ENCODE assay signal across 8 mouse cellular contexts in the genomic region with DNA sequence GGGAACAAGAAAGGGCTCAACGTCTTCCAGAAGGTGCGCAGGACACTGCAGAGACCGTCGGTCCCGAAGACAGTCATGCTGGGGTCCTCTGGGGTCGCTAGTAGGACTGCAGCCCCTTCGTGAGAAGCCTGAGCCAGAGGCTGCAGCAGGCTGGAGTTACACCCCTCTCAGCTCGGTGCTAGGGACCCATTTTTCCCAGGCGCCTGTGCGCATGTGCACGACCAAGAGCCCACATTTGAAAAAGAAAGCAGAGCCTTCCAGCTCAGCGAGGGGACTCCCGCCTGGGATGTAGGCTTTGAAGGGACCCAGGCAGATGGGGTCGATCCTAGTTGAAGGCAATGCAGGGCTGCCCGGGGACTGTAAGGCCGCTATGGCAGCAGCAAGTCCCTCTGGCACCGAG.
DNase-seq lines count a peak whose midpoint lies in the region.
"Not testable (repeated sequence)": the region's sequence is repeated elsewhere in the genome, so short reads cannot be mapped to it uniquely, and the experiment has no call there.

No protein-coding gene starts in this region.

- WGBS in hindbrain, embryonic 10.5 days = 17% methylated on average over 17 of the region's 17 CpGs

- intact Hi-C loops in gastrocnemius, postnatal 14 days (cut with DNase I; ENCODE audit: low total_unique reads) = not testable (repeated sequence)

- not testable (repeated sequence) for H3K27ac ChIP-seq in hindbrain, embryonic 10.5 days

- DNase-seq in NIH3T3 (ENCODE audit: low read depth) = peak; percentile 1
- DNase-seq in embryo, embryonic 11 days = peak; percentile 21
- peak; percentile 10 for DNase-seq in gastrocnemius, postnatal 14 days
- peak; percentile 5 for DNase-seq in hindbrain, embryonic 10.5 days (ENCODE audit: low spot score)
- DNase-seq in kidney, postnatal 4 days = peak; percentile 27 to 32
- peak; percentile 5 for DNase-seq in lung, postnatal 10 days
- DNase-seq in neural tube, embryonic 10.5 days (ENCODE audit: extremely low spot score, low spot score) = peak; percentile 11
- DNase-seq in testis, postnatal 10 days (ENCODE audit: low spot score) = peak; percentile 55

- not testable (repeated sequence) for H3K36me3 ChIP-seq in hindbrain, embryonic 10.5 days

- not testable (repeated sequence) for H3K27me3 ChIP-seq in hindbrain, embryonic 10.5 days (ENCODE audit: insufficient read depth, poor library complexity, severe bottlenecking)

- not testable (repeated sequence) for H3K4me3 ChIP-seq in hindbrain, embryonic 10.5 days

- H3K4me1 ChIP-seq in hindbrain, embryonic 10.5 days (replicated peaks) = not testable (repeated sequence)

- H3K9me3 ChIP-seq in hindbrain, embryonic 10.5 days = not testable (repeated sequence)

Comparison
In these comparisons a context has a peak if more than half of its experiments do, and no peak if none do; other contexts are left out.
1. DNase-seq: peak in every context shown above with its lines; median percentile 55 in testis, postnatal 10 days; 30 in kidney, postnatal 4 days; 21 in embryo, embryonic 11 days; 11 in neural tube, embryonic 10.5 days; 10 in gastrocnemius, postnatal 14 days; 5 in hindbrain, embryonic 10.5 days; 5 in lung, postnatal 10 days; 1 in NIH3T3.